ENCODE assay signal across 19 mouse cellular contexts in the genomic region with DNA sequence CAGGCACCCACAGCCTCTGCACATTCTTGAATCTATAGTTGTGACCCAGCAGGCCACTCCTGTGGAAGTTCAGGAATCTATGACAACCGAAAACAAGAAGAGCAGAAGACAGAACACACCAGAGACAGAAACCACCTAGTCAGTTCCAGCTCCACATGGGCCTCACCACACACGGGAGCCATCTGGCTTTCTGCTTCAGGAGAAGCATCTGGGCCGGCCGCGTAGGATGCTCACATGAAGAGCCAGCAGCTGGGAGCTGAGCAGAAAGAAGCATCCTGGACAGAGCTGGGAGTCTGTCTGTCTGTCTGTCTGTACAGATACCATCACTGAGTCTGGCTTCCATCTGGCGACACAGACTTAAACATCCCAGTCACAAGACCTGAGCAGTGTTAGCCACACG.
DNase-seq lines count a peak whose midpoint lies in the region; ATAC-seq lines count a peak whose summit lies in the region.
"Had no signal": no experiment of that assay in that cellular context is flagged by ENCODE, and none has a peak within 500 bp of the region (broad histone marks: within the 10 kb centered on the region; RNA-seq: fewer than 3 reads in every experiment).

No protein-coding gene starts in this region.

- H3K27me3 ChIP-seq in forebrain, embryonic 10.5 days (ENCODE audit: poor library complexity, severe bottlenecking): peaks cover 23% of the 10 kb centered on the region
- no peaks in the 10 kb centered on the region for H3K27me3 ChIP-seq in forebrain, embryonic 14.5 days (replicated peaks; ENCODE audit: control insufficient read depth, insufficient read depth, low read length)
- H3K27me3 ChIP-seq in midbrain, embryonic 16.5 days (ENCODE audit: control insufficient read depth, insufficient read depth, low read depth, low read length): no peaks in the 10 kb centered on the region; the same call in 1 of the 2 replicates
- H3K27me3 ChIP-seq: CH12.LX had no signal

- no peak overlapping the region for H3K4me3 ChIP-seq in forebrain, embryonic 10.5 days
- no peak overlapping the region for H3K4me3 ChIP-seq in forebrain, embryonic 14.5 days (ENCODE audit: low read depth, low read length)
- H3K4me3 ChIP-seq in midbrain, embryonic 16.5 days (ENCODE audit: low read depth, low read length): no peak overlapping the region
- H3K4me3 ChIP-seq: limb, embryonic 13.5 days; midbrain, embryonic 10.5 days had no signal

- no peak for ATAC-seq in forebrain, embryonic 14.5 days
- ATAC-seq in erythroblast, adult 5-6 weeks (replicated peaks; ENCODE audit: low FRiP score, poor library complexity, severe bottlenecking): no peak
- ATAC-seq in midbrain, embryonic 16.5 days: no peak
- ATAC-seq: activated CD4-positive, CD25-positive, alpha-beta regulatory T cell, adult 4 months; liver, postnatal 0 days had no signal

- 85% methylated on average over 7 of the region's 7 CpGs for WGBS in forebrain, embryonic 10.5 days
- WGBS in forebrain, embryonic 14.5 days: 84% methylated on average over 7 of the region's 7 CpGs
- WGBS in midbrain, embryonic 16.5 days: 92% methylated on average over 7 of the region's 7 CpGs

- H3K27ac ChIP-seq in forebrain, embryonic 10.5 days: peak overlapping the region; percentile 60; the same call in 1 of the 2 replicates
- no peak overlapping the region for H3K27ac ChIP-seq in forebrain, embryonic 14.5 days (ENCODE audit: low read depth, low read length)
- no peak overlapping the region for H3K27ac ChIP-seq in midbrain, embryonic 16.5 days (ENCODE audit: low read length)
- H3K27ac ChIP-seq: limb, embryonic 13.5 days; stomach, postnatal 0 days had no signal

- no peak overlapping the region for H3K4me2 ChIP-seq in forebrain, embryonic 14.5 days (ENCODE audit: low read length)
- H3K4me2 ChIP-seq in midbrain, embryonic 16.5 days (ENCODE audit: low read length): no peak overlapping the region

- H3K36me3 ChIP-seq in forebrain, embryonic 10.5 days (replicated peaks): peaks cover 13% of the 10 kb centered on the region; the same call in 1 of the 2 replicates
- no peaks in the 10 kb centered on the region for H3K36me3 ChIP-seq in forebrain, embryonic 14.5 days (ENCODE audit: control insufficient read depth, insufficient read depth, low read length)
- H3K36me3 ChIP-seq in midbrain, embryonic 16.5 days (ENCODE audit: control insufficient read depth, insufficient read depth, low read length): no peaks in the 10 kb centered on the region
- H3K36me3 ChIP-seq: limb, embryonic 13.5 days; midbrain, embryonic 10.5 days had no signal

- H3K9me3 ChIP-seq in forebrain, embryonic 10.5 days: peaks cover 4% of the 10 kb centered on the region; the same call in 1 of the 2 replicates
- no peaks in the 10 kb centered on the region for H3K9me3 ChIP-seq in forebrain, embryonic 14.5 days (replicated peaks; ENCODE audit: control insufficient read depth, low read length)
- H3K9me3 ChIP-seq in midbrain, embryonic 16.5 days (replicated peaks; ENCODE audit: control insufficient read depth, low read length, poor library complexity, severe bottlenecking): no peaks in the 10 kb centered on the region
- H3K9me3 ChIP-seq: limb, embryonic 13.5 days; midbrain, embryonic 10.5 days had no signal

- no peak for DNase-seq in forebrain, embryonic 10.5 days (ENCODE audit: extremely low spot score, low spot score)
- DNase-seq in forebrain, embryonic 14.5 days (ENCODE audit: low spot score): no peak
- DNase-seq in layer of hippocampus, adult 8-10 months (ENCODE audit: low spot score in 2 of 2): peak; percentile 16 to 36
- no peak for DNase-seq in layer of hippocampus, postnatal 14 days (ENCODE audit: low spot score in 2 of 2)
- DNase-seq in R1 (ENCODE audit: low read depth, low spot score): peak; percentile 18
- DNase-seq in retina, postnatal 1 day: peak; percentile 50
- DNase-seq: cerebellum, postnatal 14 days; heart, adult 18-20 months; kidney, adult 9 months; liver, postnatal 0 days; lung, postnatal 36 days; thymus, postnatal 36 days had no signal

- H3K4me1 ChIP-seq in forebrain, embryonic 10.5 days: peaks cover 71% of the 10 kb centered on the region
- H3K4me1 ChIP-seq in forebrain, embryonic 14.5 days (ENCODE audit: control insufficient read depth, insufficient read depth, low read length): peaks cover 37% of the 10 kb centered on the region
- H3K4me1 ChIP-seq in midbrain, embryonic 16.5 days (ENCODE audit: control insufficient read depth, insufficient read depth, low read length): peaks cover 31% of the 10 kb centered on the region

- H3K9ac ChIP-seq in forebrain, embryonic 14.5 days (ENCODE audit: low read length): no peak overlapping the region
- H3K9ac ChIP-seq in midbrain, embryonic 16.5 days (ENCODE audit: low read depth, low read length): no peak overlapping the region
- H3K9ac ChIP-seq: limb, embryonic 13.5 days; liver, postnatal 0 days had no signal

Comparison
In these comparisons a context has a peak if more than half of its experiments do, and no peak if none do; other contexts are left out.
1. DNase-seq: peak in layer of hippocampus, adult 8-10 months (2 of 2), R1 (single experiment) and retina, postnatal 1 day (single experiment); none in forebrain, embryonic 10.5 days (single experiment), forebrain, embryonic 14.5 days (single experiment) and layer of hippocampus, postnatal 14 days (0 of 2).